Mouse (Mus musculus) spleen, postnatal 10 days (tissue): ENCODE results near the gene Trpm8.
A peak's percentile ranks its signal among the peaks of the same experiment; 100 is the strongest.

Experiments used
- DNase-seq, 2 experiments: peaks; one replicate each; pipeline ENCODE4 v3.0.0; 2021 to 2022; ENCODE audit warnings: low spot score in 2 of 2

Trpm8 gene

GRCm38 (mm10) chr1:88355681-88356080 is 78.2 kb downstream of the Trpm8 start:
- no peak for DNase-seq

- no peak for DNase-seq
These were observed 79.2 kb downstream of the Trpm8 start for GRCm38 (mm10) chr1:88356616-88357015.

GRCm38 (mm10) chr1:88357458-88358090 is 80.1 kb downstream of the Trpm8 start:
- peak in 1 of 2 experiments; percentile 33 for DNase-seq

- DNase-seq = no peak
These were observed 80.7 kb downstream of the Trpm8 start for GRCm38 (mm10) chr1:88358102-88358654.

GRCm38 (mm10) chr1:88361085-88361484 is 83.6 kb downstream of the Trpm8 start:
- DNase-seq = no peak

GRCm38 (mm10) chr1:88366881-88367644 is 89.6 kb downstream of the Trpm8 start:
- DNase-seq = no peak

GRCm38 (mm10) chr1:88378446-88378845 is 101.0 kb downstream of the Trpm8 start:
- no peak for DNase-seq

- no peak for DNase-seq
These were observed 114.2 kb downstream of the Trpm8 start for GRCm38 (mm10) chr1:88391632-88392031.

- no peak for DNase-seq
These were observed 115.9 kb downstream of the Trpm8 start for GRCm38 (mm10) chr1:88393321-88393720.

- no peak for DNase-seq
These were observed 125.9 kb downstream of the Trpm8 start for GRCm38 (mm10) chr1:88403378-88403777.

- no peak for DNase-seq
These were observed 128.8 kb downstream of the Trpm8 start for GRCm38 (mm10) chr1:88406078-88406806.

GRCm38 (mm10) chr1:88406807-88407198 is 129.3 kb downstream of the Trpm8 start, which contains the start of gene Spp2:
Gene Spp2, plus strand, starts transcription at chr1:88406961.
- no peak for DNase-seq

- DNase-seq = no peak
These were observed 130.9 kb downstream of the Trpm8 start for GRCm38 (mm10) chr1:88408340-88408739.

GRCm38 (mm10) chr1:88412013-88412412 is 134.6 kb downstream of the Trpm8 start:
- no peak for DNase-seq

- DNase-seq = no peak
These were observed 141.5 kb downstream of the Trpm8 start for GRCm38 (mm10) chr1:88418943-88419342.

GRCm38 (mm10) chr1:88422045-88422444 is 144.6 kb downstream of the Trpm8 start:
- no peak for DNase-seq

GRCm38 (mm10) chr1:88422846-88423395 is 145.5 kb downstream of the Trpm8 start:
- no peak for DNase-seq

GRCm38 (mm10) chr1:88424602-88425252 is 147.3 kb downstream of the Trpm8 start:
- peak; percentile 62 to 81 for DNase-seq

GRCm38 (mm10) chr1:88427987-88428741 is 150.7 kb downstream of the Trpm8 start:
- no peak for DNase-seq

GRCm38 (mm10) chr1:88429413-88429812 is 152.0 kb downstream of the Trpm8 start:
- DNase-seq = no peak

GRCm38 (mm10) chr1:88431262-88431661 is 153.8 kb downstream of the Trpm8 start:
- no peak for DNase-seq
